Mouse (Mus musculus) forebrain, embryonic 14.5 days (tissue): ENCODE data around the gene Tigd4. TPM values are rescaled to one million over a fixed set of nuclear protein-coding genes. Genes with fewer than 3 reads are reported as not detected.
A peak's percentile ranks its signal among the peaks of the same experiment; 100 is the strongest.

Experiments
- ATAC-seq: fragments of 200-750 bp; cut with Nextera tagmentation; 2 replicates; pipeline ENCODE4 v1.8.0; 2017; ENCODE audit warnings: mild to moderate bottlenecking, moderate library complexity
- DNase-seq: peaks from one replicate; pipeline ENCODE4 v3.0.0-alpha.2; 2015; ENCODE audit warnings: low spot score
- H3K27ac ChIP-seq: fragments of 300-500 bp; sonication (generic); 2 replicates; pipeline ENCODE4 v1.5.1; 2014; ENCODE audit warnings: low read depth, mild to moderate bottlenecking, control low read depth, low read length, moderate library complexity
- H3K27me3 ChIP-seq: fragments of 300-500 bp; sonication (generic); replicated peaks from 2 replicates; pipeline ENCODE4 v1.6.1; 2014; ENCODE audit warnings: low read length, control low read depth, mixed read lengths; ENCODE audit not compliant: control insufficient read depth, insufficient read depth
- H3K36me3 ChIP-seq: fragments of 300-500 bp; sonication (generic); 2 replicates; pipeline ENCODE4 v1.6.1; 2014; ENCODE audit warnings: low read length, control low read depth; ENCODE audit not compliant: control insufficient read depth, insufficient read depth
- H3K4me1 ChIP-seq: fragments of 300-500 bp; sonication (generic); 2 replicates; pipeline ENCODE4 v1.6.1; 2014; ENCODE audit warnings: antibody characterized with exemption, low read length, control low read depth; ENCODE audit not compliant: control insufficient read depth, insufficient read depth
- H3K4me2 ChIP-seq: fragments of 300-500 bp; sonication (generic); 2 replicates; pipeline ENCODE4 v1.6.1; 2014; ENCODE audit warnings: mild to moderate bottlenecking, control low read depth, low read length
- H3K4me3 ChIP-seq: fragments of 300-500 bp; sonication (generic); 2 replicates; pipeline ENCODE4 v1.5.1; 2014; ENCODE audit warnings: low read depth, low read length, control low read depth
- H3K9ac ChIP-seq: fragments of 300-500 bp; sonication (generic); 2 replicates; pipeline ENCODE4 v1.6.1; 2014; ENCODE audit warnings: mild to moderate bottlenecking, low read length, control low read depth, moderate library complexity
- H3K9me3 ChIP-seq: fragments of 300-500 bp; sonication (generic); replicated peaks from 2 replicates; pipeline ENCODE4 v1.6.1; 2016; ENCODE audit warnings: low read length, control low read depth, mixed read lengths; ENCODE audit not compliant: control insufficient read depth
- WGBS: fragments of 180-500 bp; shearing (Covaris S2); extraction: QIAGEN DNeasy Blood & Tissue Kit; methylation state at CpG from one replicate; pipeline ENCODE4 v1.1.7; 2014; 5-methylcytosine and 5-hydroxymethylcytosine counted together
- polyA plus RNA-seq: library from polyadenylated mRNA; unstranded; fragments of >200 nt; fragmentation: Nextera tagmentation; extraction: Ambion mirVana; gene quantifications from 2 replicates; pipeline ENCODE4 v1.2.1, GENCODE M21; 2014

The Tigd4 gene
- polyA plus RNA-seq, 1 experiment from 2014 or later, result not detected

DNA sequence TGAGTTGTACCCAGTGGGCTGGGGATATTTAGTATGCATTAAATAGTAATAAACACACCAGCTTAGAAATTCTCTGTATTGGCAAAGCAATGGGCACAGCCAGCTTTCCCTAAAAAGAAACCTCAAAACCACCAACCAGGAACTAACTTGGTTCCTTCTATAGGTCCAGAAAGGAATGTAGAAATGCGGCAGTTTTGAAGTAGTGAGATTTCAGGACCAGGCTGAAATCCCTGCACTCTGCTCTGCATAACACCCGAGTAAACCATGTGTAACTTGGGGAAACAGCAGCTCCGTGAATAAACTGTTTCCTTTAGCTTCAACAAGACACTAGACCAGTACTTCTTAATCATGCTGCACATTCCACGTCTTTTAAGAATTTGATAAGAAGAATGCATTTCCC, 12.7 kb upstream of the Tigd4 start:
- Histone ChIP-seq H3K36me3 (no peaks in the 10 kb centered on the region), H3K4me1 (peaks cover 11% of the 10 kb centered on the region), H3K4me2 (no peak overlapping the region), H3K27ac (no peak overlapping the region), H3K4me3 (no peak overlapping the region), H3K9me3 (no peaks in the 10 kb centered on the region), H3K27me3 (no peaks in the 10 kb centered on the region), H3K9ac (no peak overlapping the region)
- DNase-seq (no peak), ATAC-seq (no peak)
- 77% methylated on average over 4 of the region's 4 CpGs for WGBS

DNA sequence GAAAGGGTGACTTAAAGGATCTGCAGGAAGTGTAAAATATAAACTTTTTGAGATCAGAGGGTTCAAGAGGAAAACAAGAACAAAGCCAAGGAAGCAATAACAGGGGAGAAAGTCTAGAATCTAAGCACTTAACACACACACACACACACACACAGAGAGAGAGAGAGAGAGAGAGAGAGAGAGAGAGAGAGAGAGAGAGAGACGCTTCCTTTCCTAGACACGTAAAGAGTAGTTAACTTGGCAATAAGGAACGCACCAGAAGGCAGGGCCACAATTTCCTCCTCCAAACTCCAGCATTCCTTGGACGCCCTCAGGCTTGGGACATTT, 11.7 kb upstream of the Tigd4 start:
- no peaks in the 10 kb centered on the region for H3K36me3 ChIP-seq
- WGBS, result 0% methylated on average over 4 of the region's 4 CpGs
- DNase-seq (no peak), ATAC-seq (no peak)
- H3K4me2 ChIP-seq, result peak overlapping the region; percentile 76
- no peaks in the 10 kb centered on the region for H3K9me3 ChIP-seq
- peak overlapping the region; percentile 70 for H3K4me3 ChIP-seq
- H3K4me1 ChIP-seq, result peaks cover 11% of the 10 kb centered on the region
- peak overlapping the region; percentile 81; the same call in 1 of the 2 replicates for H3K27ac ChIP-seq
- H3K27me3 ChIP-seq, result no peaks in the 10 kb centered on the region
- peak overlapping the region; percentile 82 for H3K9ac ChIP-seq

DNA sequence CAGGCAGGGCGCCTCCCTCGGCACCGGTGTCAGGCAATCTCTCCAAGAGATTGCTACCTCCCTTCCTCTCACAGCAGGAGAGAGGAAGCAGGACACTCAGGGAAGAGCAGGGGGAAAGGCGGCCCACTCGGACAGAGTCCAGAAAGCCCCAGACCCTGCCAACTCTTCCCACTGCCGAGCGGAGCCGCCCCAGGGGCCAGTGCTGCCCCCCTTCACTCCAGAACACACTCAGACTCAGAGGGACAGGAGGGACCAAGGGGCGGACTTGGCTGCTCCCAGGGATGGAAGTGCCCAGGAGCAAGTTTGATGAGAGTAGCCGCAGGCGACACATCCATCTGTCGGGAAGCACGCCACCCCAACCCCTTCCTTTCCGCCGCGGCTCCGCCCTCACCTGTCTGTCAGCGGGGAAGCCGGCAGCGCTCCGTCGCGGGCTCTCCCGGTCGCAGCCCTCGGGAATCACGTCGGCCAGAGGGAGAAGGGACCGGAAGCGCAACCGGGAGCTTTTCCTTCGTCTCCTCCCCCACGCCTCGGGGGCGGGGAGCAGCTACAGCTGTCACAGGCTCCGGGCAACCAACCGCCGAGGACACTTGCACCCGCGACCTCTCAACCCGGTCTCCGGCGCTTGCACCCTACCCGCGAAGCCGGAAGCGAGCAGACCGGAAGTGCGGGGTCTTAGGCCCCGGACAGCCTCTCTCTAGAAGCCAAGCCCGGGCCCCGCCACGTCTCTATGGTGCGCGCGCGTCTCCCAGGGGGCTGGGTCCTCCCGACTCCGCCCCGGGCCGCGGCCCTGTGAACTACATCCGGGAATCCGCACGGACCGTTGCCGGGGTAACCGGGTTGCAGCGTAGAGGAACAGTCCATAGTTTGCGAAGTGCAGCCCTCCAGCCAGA, 11.1 kb upstream of the Tigd4 start, which contains the start of gene Arfip1:
TSS of gene Arfip1 (minus strand) at position 603 of the 890 bp plus-strand sequence.
- DNase-seq, result peak; percentile 96
- WGBS, result under 1% methylated on average over 61 of the region's 70 CpGs
- Histone ChIP-seq H3K9me3 (no peaks in the 10 kb centered on the region), H3K36me3 (no peaks in the 10 kb centered on the region), H3K9ac (peak within 1 kb of the TSS; percentile 82), H3K27ac (peak within 1 kb of the TSS; percentile 81), H3K27me3 (no peaks in the 10 kb centered on the region), H3K4me1 (peaks cover 11% of the 10 kb centered on the region), H3K4me2 (peak within 1 kb of the TSS; percentile 76), H3K4me3 (peak within 1 kb of the TSS; percentile 70)
- peak; percentile 99 for ATAC-seq

DNA sequence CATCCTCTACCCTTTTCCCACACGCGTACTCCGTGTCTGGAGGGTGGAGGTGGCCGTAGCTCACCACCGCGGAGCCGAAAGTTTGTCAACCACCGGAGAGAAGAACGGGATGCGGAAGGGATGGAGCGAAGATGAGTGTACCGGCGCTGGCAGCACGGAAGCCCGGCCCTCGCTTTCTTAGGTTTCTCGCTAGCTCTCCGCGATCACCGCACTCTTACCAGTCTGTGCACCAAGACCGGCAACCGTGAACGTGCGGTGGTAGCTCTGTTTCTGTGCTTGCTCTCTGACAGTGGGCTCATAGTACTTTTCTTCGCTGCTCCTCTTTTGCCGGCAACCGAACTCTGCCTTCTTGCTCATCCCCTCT, 10.5 kb upstream of the Tigd4 start:
- DNase-seq, result no peak
- ATAC-seq, result no peak; the same call in 1 of the 2 replicates
- Histone ChIP-seq H3K4me2 (peak overlapping the region; percentile 76), H3K4me1 (peaks cover 11% of the 10 kb centered on the region), H3K4me3 (peak overlapping the region; percentile 70), H3K27ac (peak overlapping the region; percentile 81), H3K9me3 (no peaks in the 10 kb centered on the region), H3K27me3 (no peaks in the 10 kb centered on the region), H3K36me3 (no peaks in the 10 kb centered on the region), H3K9ac (peak overlapping the region; percentile 82)
- WGBS, result under 1% methylated on average over 27 of the region's 27 CpGs

DNA sequence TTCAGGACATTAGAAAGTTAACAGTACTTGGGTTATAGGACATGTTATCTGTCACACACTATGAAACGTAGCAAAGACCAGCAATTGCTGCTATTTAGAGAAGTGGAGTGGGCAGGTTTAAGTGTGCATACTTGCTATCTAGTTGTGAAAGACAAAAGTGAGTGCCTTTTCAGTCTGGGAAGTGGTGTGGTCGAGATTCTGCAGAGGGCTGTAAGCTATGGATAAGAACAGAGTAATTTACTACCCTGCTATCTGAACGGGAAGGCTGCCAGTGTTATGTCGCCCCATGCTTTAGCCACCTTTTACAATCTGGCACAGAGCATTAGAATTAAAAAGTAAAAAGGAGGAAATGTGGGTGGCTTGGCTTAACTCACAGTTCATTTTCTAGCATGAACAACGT, 6.6 kb upstream of the Tigd4 start:
- Histone ChIP-seq H3K4me1 (peaks cover 4% of the 10 kb centered on the region; the same call in 1 of the 2 replicates), H3K9ac (no peak overlapping the region), H3K36me3 (no peaks in the 10 kb centered on the region), H3K27ac (no peak overlapping the region), H3K4me2 (no peak overlapping the region), H3K9me3 (no peaks in the 10 kb centered on the region), H3K27me3 (no peaks in the 10 kb centered on the region), H3K4me3 (no peak overlapping the region)
- no peak for DNase-seq
- 63% methylated on average over 5 of the region's 5 CpGs for WGBS
- no peak for ATAC-seq

DNA sequence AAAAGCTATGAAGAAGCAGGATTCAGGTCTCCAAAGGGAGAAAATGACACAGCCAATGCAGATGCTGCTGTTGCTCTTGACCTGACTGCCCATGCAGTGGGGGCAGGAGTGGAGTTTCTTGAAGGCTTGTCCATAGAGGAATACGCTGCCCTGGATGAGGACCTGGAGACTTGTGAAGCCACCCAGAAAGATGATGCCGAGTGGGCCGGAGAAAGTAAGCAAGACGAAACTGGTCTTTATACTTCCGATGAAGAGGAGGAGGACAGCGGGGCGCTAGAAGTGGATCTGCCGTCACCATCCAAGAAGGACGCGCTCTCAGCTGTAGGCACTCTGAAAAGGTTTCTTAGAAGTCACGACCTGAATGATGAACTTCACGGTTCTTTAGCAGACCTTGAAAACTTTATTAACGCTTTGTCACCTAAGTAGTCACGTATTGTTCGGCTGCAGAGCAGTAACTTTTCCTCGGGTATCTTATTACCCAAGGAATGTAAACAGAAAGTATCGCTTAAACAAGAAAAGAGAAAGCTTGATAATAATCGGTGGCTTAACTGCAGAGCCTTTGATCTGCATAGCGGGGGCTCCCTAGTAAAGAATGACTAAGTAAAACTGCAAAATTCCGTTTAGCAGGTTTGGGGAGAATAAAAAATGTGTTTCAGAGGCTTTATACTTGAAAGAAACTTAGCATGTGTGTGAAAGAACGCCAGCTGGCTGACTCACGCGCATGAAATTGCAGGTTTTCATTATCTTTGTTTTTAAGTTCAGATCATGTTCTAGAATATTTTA, 1.7 kb downstream of the Tigd4 start:
- no peaks in the 10 kb centered on the region for H3K9me3 ChIP-seq
- H3K9ac ChIP-seq, result no peak overlapping the region; the same call in 1 of the 2 replicates
- DNase-seq (peak; percentile 42), ATAC-seq (0 out of 2 replicates have a peak, but pooled peaks have one; percentile 32)
- peak overlapping the region; percentile 8; the same call in 1 of the 2 replicates for H3K4me3 ChIP-seq
- no peaks in the 10 kb centered on the region for H3K36me3 ChIP-seq
- H3K4me2 ChIP-seq, result peak overlapping the region; percentile 33
- WGBS, result 13% methylated on average over 23 of the region's 23 CpGs
- peaks cover 2% of the 10 kb centered on the region; the same call in 1 of the 2 replicates for H3K4me1 ChIP-seq
- H3K27me3 ChIP-seq, result no peaks in the 10 kb centered on the region
- no peak overlapping the region for H3K27ac ChIP-seq

DNA sequence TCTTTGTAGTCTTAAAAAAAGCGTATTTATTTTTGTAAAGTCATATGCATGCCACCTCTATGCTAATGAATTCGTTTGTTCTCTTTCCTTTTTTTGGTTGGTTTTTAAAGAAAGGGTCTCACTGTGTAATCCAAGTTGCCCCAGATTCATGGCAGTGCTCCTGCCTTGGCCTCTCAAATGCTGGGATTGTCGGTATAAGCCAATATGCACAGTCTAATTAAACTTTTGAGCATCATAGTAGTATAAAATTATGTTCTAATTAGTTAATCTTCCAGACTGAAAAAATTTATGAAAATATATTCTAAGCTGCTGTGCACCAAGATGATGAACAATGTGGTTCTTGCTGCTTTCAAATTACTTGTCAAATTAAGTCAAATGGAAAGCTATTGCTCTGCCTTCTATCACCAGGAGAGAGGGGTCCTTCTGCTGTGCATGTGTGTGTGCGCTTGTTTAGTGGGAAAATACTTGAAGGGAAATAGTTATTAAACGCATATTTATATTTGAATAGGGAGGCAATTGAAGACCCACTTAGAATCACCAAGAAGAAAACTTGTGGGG, 2.4 kb downstream of the Tigd4 start:
- WGBS, result 30% methylated on average over 5 of the region's 5 CpGs
- no peak overlapping the region for H3K9ac ChIP-seq
- DNase-seq (peak; percentile 52), ATAC-seq (peak; percentile 60; the same call in 1 of the 2 replicates)
- no peak overlapping the region for H3K4me3 ChIP-seq
- peak overlapping the region; percentile 33; the same call in 1 of the 2 replicates for H3K4me2 ChIP-seq
- no peaks in the 10 kb centered on the region for H3K36me3 ChIP-seq
- peaks cover 2% of the 10 kb centered on the region; the same call in 1 of the 2 replicates for H3K4me1 ChIP-seq
- no peak overlapping the region for H3K27ac ChIP-seq
- no peaks in the 10 kb centered on the region for H3K27me3 ChIP-seq
- H3K9me3 ChIP-seq, result no peaks in the 10 kb centered on the region

DNA sequence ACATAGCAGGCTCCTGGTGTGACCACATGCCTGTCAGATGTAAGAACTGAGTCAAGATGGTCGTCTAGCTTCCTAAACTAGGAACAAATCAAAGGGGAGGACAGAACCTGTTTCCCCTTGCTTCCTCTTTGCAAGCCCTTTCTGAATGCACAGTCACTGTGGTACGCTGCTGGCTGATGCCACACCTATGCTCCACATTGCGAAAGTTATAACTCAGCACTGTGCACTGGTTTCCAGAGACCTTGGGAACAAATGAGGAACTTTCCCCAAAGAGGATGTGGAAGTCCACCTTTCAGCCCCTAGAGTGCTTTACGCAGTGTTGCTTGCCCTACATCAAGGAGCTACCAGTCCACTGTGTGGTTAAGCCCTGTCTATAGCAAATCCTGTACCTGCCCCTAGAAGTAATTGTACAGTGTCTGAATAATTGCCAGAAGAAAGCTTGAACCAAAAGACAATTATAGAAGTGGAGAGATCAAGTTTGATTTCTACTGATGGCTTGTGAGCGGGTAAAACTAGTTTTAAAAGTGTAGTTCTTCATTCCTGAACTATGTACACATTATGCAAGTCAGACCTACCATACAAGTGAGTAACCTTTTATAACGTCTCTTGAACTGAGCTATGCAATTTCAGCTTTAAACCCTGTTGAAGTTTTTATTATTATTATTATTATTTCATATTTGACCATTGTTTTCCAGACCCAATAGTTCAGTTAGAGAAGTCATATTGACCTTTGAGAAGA, 4.8 kb downstream of the Tigd4 start:
- no peaks in the 10 kb centered on the region for H3K36me3 ChIP-seq
- 85% methylated on average over 6 of the region's 6 CpGs for WGBS
- H3K27me3 ChIP-seq, result no peaks in the 10 kb centered on the region
- peaks cover 2% of the 10 kb centered on the region; the same call in 1 of the 2 replicates for H3K4me1 ChIP-seq
- H3K9me3 ChIP-seq, result no peaks in the 10 kb centered on the region
- no peak overlapping the region for H3K4me3 ChIP-seq
- no peak overlapping the region for H3K27ac ChIP-seq
- no peak overlapping the region for H3K9ac ChIP-seq
- no peak overlapping the region for H3K4me2 ChIP-seq
- no peak for DNase-seq
- ATAC-seq, result no peak
